Mouse (Mus musculus) kidney, embryonic 15.5 days (tissue): ENCODE measurements at regions not wholly inside any gene's neighbourhood (a gene's known extent, or its start where the extent isn't known, plus 50 kb on each side); places are given as distances from the start of the nearest gene placed in this dataset.

Experiments
- ATAC-seq: fragments of 200-750 bp; cut with Nextera tagmentation; replicated peaks from 2 replicates; pipeline ENCODE4 v1.8.0; 2017; ENCODE audit warnings: moderate TSS enrichment; ENCODE audit not compliant: low FRiP score
- H3K27ac ChIP-seq: fragments of 300-500 bp; sonication (generic); 2 replicates; pipeline ENCODE4 v1.5.1; 2015; ENCODE audit warnings: mild to moderate bottlenecking, inconsistent platforms
- H3K27me3 ChIP-seq: fragments of 300-500 bp; sonication (generic); 2 replicates; pipeline ENCODE4 v1.6.1; 2015; ENCODE audit warnings: inconsistent platforms
- H3K36me3 ChIP-seq: fragments of 300-500 bp; sonication (generic); 2 replicates; pipeline ENCODE4 v1.6.1; 2015; ENCODE audit warnings: inconsistent platforms
- H3K4me1 ChIP-seq: fragments of 300-500 bp; sonication (generic); 2 replicates; pipeline ENCODE4 v1.6.1; 2015; ENCODE audit warnings: inconsistent platforms
- H3K4me2 ChIP-seq: fragments of 300-500 bp; sonication (generic); 2 replicates; pipeline ENCODE4 v1.6.1; 2015; ENCODE audit warnings: moderate library complexity, mild to moderate bottlenecking, inconsistent platforms
- H3K4me3 ChIP-seq: fragments of 300-500 bp; sonication (generic); replicated peaks from 2 replicates; pipeline ENCODE4 v1.5.1; 2015; ENCODE audit warnings: mild to moderate bottlenecking, inconsistent platforms
- H3K9ac ChIP-seq: fragments of 300-500 bp; sonication (generic); 2 replicates; pipeline ENCODE4 v1.6.1; 2015; ENCODE audit warnings: mild to moderate bottlenecking, inconsistent platforms
- H3K9me3 ChIP-seq: fragments of 300-500 bp; sonication (generic); replicated peaks from 2 replicates; pipeline ENCODE4 v1.6.1; 2016; ENCODE audit warnings: inconsistent platforms
- WGBS: fragments of 180-500 bp; shearing (Covaris S2); methylation state at CpG from one replicate; pipeline ENCODE4 v1.1.7; 2015; ENCODE audit warnings: mixed read lengths; 5-methylcytosine and 5-hydroxymethylcytosine counted together

GRCm38 (mm10) chr5:45266914-45267313 is 183.1 kb downstream of the Qdpr start:
- ATAC-seq = no peak
- H3K4me3 ChIP-seq = no peak overlapping the region
- H3K4me2 ChIP-seq = no peak overlapping the region
- H3K9me3 ChIP-seq = no peaks in the 10 kb centered on the region
- H3K36me3 ChIP-seq = no peaks in the 10 kb centered on the region
- H3K27me3 ChIP-seq = no peaks in the 10 kb centered on the region
- H3K9ac ChIP-seq = no peak overlapping the region
- WGBS = 61% methylated on average over 5 of the region's 5 CpGs
- H3K27ac ChIP-seq = no peak overlapping the region
- H3K4me1 ChIP-seq = no peaks in the 10 kb centered on the region

DNA sequence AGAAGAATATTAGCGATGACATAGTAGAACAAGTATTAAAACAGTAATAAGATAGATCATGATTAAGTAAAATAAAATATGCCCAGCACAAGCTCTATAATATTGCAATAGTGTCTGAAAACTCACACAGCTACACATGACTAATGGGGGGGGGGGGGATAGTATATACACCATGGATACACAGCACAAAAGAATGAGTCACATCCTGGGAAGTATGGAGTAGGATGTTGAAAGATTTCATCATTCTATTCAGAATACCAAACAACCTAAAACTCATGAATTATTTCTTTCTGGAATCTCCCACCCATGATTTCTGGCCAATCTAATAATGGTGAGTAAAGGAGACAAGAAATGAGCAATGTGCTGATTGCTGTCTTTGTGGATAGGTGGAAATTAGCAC is 191.6 kb downstream of the Qdpr start:
- Histone ChIP-seq H3K9me3 (no peaks in the 10 kb centered on the region), H3K9ac (no peak overlapping the region), H3K4me1 (peaks cover 4% of the 10 kb centered on the region; the same call in 1 of the 2 replicates), H3K27me3 (no peaks in the 10 kb centered on the region), H3K4me3 (no peak overlapping the region), H3K36me3 (no peaks in the 10 kb centered on the region), H3K4me2 (no peak overlapping the region), H3K27ac (no peak overlapping the region)
- no peak for ATAC-seq
- 92% methylated on average over 1 of the region's 1 CpGs for WGBS

- H3K27me3 ChIP-seq = no peaks in the 10 kb centered on the region
- no peaks in the 10 kb centered on the region for H3K9me3 ChIP-seq
- no peak overlapping the region for H3K9ac ChIP-seq
- no peak overlapping the region for H3K4me2 ChIP-seq
- peak; percentile 92 for ATAC-seq
- no peak overlapping the region for H3K4me3 ChIP-seq
- peaks cover 4% of the 10 kb centered on the region; the same call in 1 of the 2 replicates for H3K4me1 ChIP-seq
- 19% methylated on average over 9 of the region's 9 CpGs for WGBS
- H3K27ac ChIP-seq = no peak overlapping the region
- H3K36me3 ChIP-seq = no peaks in the 10 kb centered on the region
Observed at GRCm38 (mm10) chr5:45256256-45256999, 193.6 kb downstream of the Qdpr start.

DNA sequence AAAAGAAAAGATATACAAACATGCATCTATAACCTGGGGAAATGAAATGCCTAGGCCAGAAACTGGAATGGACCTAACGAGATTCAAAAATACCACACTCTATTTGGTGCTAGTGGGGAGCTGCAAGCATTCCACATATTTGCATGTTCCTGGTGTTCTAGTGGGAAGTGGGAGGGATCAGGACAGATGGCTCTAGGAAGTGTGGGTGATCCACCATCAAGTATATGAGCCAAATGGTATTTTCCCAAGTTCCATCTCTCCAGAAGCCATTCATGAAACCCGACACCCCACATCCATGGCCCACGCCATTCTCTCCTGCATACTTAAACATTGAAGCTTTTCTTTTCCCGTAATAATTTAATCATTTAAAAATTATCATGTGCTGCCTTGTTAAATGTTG is 218.2 kb downstream of the Qdpr start:
- WGBS = 86% methylated on average over 4 of the region's 4 CpGs
- no peaks in the 10 kb centered on the region for H3K9me3 ChIP-seq
- no peak overlapping the region for H3K4me3 ChIP-seq
- no peaks in the 10 kb centered on the region for H3K27me3 ChIP-seq
- ATAC-seq = no peak
- H3K9ac ChIP-seq = no peak overlapping the region
- H3K4me1 ChIP-seq = no peaks in the 10 kb centered on the region
- H3K4me2 ChIP-seq = no peak overlapping the region
- H3K36me3 ChIP-seq = no peaks in the 10 kb centered on the region
- H3K27ac ChIP-seq = no peak overlapping the region

DNA sequence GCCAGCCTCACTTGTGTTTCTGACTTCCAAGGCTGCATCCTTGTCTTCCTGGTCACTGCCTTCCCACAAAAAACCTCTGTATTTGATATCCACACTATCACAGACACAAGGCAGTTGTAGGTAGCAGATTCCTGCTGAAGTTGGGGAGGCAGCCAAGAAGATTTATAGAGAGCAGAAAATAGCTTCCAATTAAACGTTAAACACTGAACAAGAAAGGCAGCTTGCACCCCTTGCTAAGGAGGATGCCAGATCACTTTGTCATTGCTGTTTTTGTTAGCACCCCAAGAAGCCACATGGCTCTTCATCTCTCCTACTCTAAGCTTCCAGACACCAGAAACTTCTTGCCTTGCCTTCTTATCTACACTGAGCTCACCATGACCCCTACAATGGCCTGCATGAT is 219.9 kb downstream of the Qdpr start:
- Histone ChIP-seq H3K4me2 (no peak overlapping the region), H3K9ac (no peak overlapping the region), H3K9me3 (no peaks in the 10 kb centered on the region), H3K36me3 (no peaks in the 10 kb centered on the region), H3K27ac (no peak overlapping the region), H3K4me1 (no peaks in the 10 kb centered on the region), H3K4me3 (no peak overlapping the region), H3K27me3 (no peaks in the 10 kb centered on the region)
- ATAC-seq = no peak
- WGBS = 42% methylated on average over 1 of the region's 1 CpGs

DNA sequence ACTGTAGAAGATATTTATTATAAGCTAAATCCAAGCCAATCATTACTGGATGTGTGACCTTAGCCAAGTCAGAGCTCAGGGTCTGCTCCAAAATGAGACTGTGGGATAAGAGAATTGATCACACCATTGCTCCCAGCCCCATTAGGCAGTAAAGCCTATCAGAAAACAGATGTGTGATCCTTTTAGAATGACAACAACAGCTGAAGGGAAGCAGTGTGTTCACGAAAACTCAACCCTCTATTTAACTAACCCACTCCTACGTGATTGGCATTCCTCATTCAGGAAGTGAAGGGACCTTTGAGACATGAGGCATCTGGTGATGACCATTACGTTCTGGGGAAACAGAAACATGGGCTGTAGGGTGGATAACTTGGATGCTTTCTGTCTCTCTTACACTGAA is 220.6 kb downstream of the Qdpr start:
- no peaks in the 10 kb centered on the region for H3K36me3 ChIP-seq
- H3K9ac ChIP-seq = no peak overlapping the region
- ATAC-seq = no peak
- no peaks in the 10 kb centered on the region for H3K9me3 ChIP-seq
- no peak overlapping the region for H3K27ac ChIP-seq
- no peak overlapping the region for H3K4me2 ChIP-seq
- no peaks in the 10 kb centered on the region for H3K4me1 ChIP-seq
- no peak overlapping the region for H3K4me3 ChIP-seq
- 79% methylated on average over 3 of the region's 3 CpGs for WGBS
- no peaks in the 10 kb centered on the region for H3K27me3 ChIP-seq

- Histone ChIP-seq H3K36me3 (no peaks in the 10 kb centered on the region), H3K27ac (no peak overlapping the region), H3K9me3 (no peaks in the 10 kb centered on the region), H3K4me3 (no peak overlapping the region), H3K9ac (no peak overlapping the region), H3K27me3 (no peaks in the 10 kb centered on the region), H3K4me1 (no peaks in the 10 kb centered on the region), H3K4me2 (no peak overlapping the region)
- WGBS = 81% methylated on average over 6 of the region's 6 CpGs
- no peak for ATAC-seq
Observed at GRCm38 (mm10) chr5:45228226-45228927, 221.7 kb downstream of the Qdpr start.

GRCm38 (mm10) chr5:45220272-45220916 is 229.6 kb downstream of the Qdpr start:
- Histone ChIP-seq H3K4me3 (no peak overlapping the region), H3K4me1 (no peaks in the 10 kb centered on the region), H3K36me3 (no peaks in the 10 kb centered on the region), H3K4me2 (no peak overlapping the region), H3K27ac (no peak overlapping the region), H3K9ac (no peak overlapping the region), H3K9me3 (no peaks in the 10 kb centered on the region), H3K27me3 (no peaks in the 10 kb centered on the region)
- 71% methylated on average over 6 of the region's 6 CpGs for WGBS
- ATAC-seq = no peak

DNA sequence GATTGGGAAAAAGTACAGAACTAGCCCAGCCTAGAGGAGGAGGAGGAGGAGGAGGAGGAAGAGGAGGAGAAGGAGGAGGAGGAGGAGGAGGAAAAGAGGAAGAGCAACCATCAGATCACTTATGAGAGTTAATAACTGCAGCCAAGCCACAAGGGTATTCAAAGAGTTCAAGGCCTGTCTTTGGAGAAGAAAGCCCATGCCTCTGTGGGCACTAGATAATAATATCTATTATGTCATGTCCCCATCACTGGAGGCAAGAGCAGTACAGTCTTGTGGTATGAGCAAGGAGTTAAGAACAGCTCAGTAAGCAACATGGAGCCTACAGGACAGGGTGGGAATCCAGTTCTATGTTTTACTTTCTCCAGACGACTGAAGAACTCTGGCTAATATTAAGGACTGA is 230.5 kb downstream of the Qdpr start:
- no peak for ATAC-seq
- Histone ChIP-seq H3K27ac (no peak overlapping the region), H3K4me1 (no peaks in the 10 kb centered on the region), H3K9ac (no peak overlapping the region), H3K4me2 (no peak overlapping the region), H3K27me3 (no peaks in the 10 kb centered on the region), H3K36me3 (no peaks in the 10 kb centered on the region), H3K4me3 (no peak overlapping the region), H3K9me3 (no peaks in the 10 kb centered on the region)
- WGBS = 76% methylated on average over 1 of the region's 1 CpGs

DNA sequence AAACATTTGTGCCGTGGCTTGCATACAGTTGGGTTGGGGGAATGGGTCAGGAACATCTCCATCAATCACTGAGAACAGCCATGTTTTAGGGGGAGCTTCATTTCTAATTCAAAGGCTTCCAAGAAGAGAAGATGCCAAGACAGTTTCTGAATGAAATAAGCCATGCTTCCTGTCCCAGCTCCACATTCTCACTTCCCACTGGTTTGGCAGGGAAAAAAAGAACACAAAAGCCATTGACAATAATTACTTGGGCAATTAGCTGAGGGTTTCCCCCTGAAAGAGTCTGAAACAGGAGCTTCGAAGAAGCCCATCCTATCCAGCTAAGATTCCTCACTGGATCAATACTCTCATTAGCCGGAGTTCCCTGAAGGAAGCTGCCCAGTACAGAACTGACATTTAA is 230.9 kb downstream of the Qdpr start:
- H3K36me3 ChIP-seq = no peaks in the 10 kb centered on the region
- 54% methylated on average over 3 of the region's 3 CpGs for WGBS
- H3K4me1 ChIP-seq = no peaks in the 10 kb centered on the region
- H3K9me3 ChIP-seq = no peaks in the 10 kb centered on the region
- H3K27ac ChIP-seq = no peak overlapping the region
- no peak overlapping the region for H3K4me3 ChIP-seq
- no peak overlapping the region for H3K9ac ChIP-seq
- no peaks in the 10 kb centered on the region for H3K27me3 ChIP-seq
- H3K4me2 ChIP-seq = no peak overlapping the region
- no peak for ATAC-seq

- Histone ChIP-seq H3K36me3 (no peaks in the 10 kb centered on the region), H3K4me2 (no peak overlapping the region), H3K27ac (no peak overlapping the region), H3K9me3 (no peaks in the 10 kb centered on the region), H3K27me3 (no peaks in the 10 kb centered on the region), H3K9ac (no peak overlapping the region), H3K4me1 (no peaks in the 10 kb centered on the region), H3K4me3 (no peak overlapping the region)
- no peak for ATAC-seq
Observed at GRCm38 (mm10) chr5:45214475-45214874, 235.6 kb downstream of the Qdpr start.

- Histone ChIP-seq H3K4me2 (no peak overlapping the region), H3K9me3 (no peaks in the 10 kb centered on the region), H3K27me3 (no peaks in the 10 kb centered on the region), H3K27ac (no peak overlapping the region), H3K4me1 (no peaks in the 10 kb centered on the region), H3K4me3 (no peak overlapping the region), H3K36me3 (no peaks in the 10 kb centered on the region), H3K9ac (no peak overlapping the region)
- ATAC-seq = no peak
- WGBS = 89% methylated on average over 1 of the region's 1 CpGs
Observed at GRCm38 (mm10) chr5:45198408-45198807, 251.6 kb downstream of the Qdpr start.
